Mouse (Mus musculus): ENCODE data around the gene Taldo1.

Taldo1 gene

GRCm38 (mm10) chr7:141391625-141392551 lies at the start of gene Taldo1:
Taldo1 (plus strand) TSS chr7:141392199.
- DNase-seq (ENCODE audit: low spot score in 2 of 2), result peak; percentile 80 to 96

- DNase-seq (ENCODE audit: low spot score in 2 of 2), result no peak
These were observed 48.8 kb upstream of the Taldo1 start for GRCm38 (mm10) chr7:141343230-141343629.

- DNase-seq (ENCODE audit: low spot score in 2 of 2), result no peak
These were observed 48.3 kb upstream of the Taldo1 start for GRCm38 (mm10) chr7:141343696-141344095.

GRCm38 (mm10) chr7:141344787-141345186 lies 47.2 kb upstream of the Taldo1 start:
- no peak for DNase-seq (ENCODE audit: low spot score in 2 of 2)

- DNase-seq (ENCODE audit: low spot score in 2 of 2), result no peak
These were observed 40.9 kb upstream of the Taldo1 start for GRCm38 (mm10) chr7:141351061-141351460.

- DNase-seq (ENCODE audit: low spot score in 2 of 2), result peak in 1 of 2 experiments; percentile 22
These were observed 36.9 kb upstream of the Taldo1 start for GRCm38 (mm10) chr7:141355051-141355450.

GRCm38 (mm10) chr7:141355626-141356326 lies 36.2 kb upstream of the Taldo1 start:
- DNase-seq (ENCODE audit: low spot score in 2 of 2), result peak in 1 of 2 experiments; percentile 30

GRCm38 (mm10) chr7:141356971-141357370 lies 35.0 kb upstream of the Taldo1 start:
- DNase-seq (ENCODE audit: low spot score in 2 of 2), result peak in 1 of 2 experiments; percentile 47

- no peak for DNase-seq (ENCODE audit: low spot score in 2 of 2)
These were observed 30.5 kb upstream of the Taldo1 start for GRCm38 (mm10) chr7:141361510-141361909.

- DNase-seq (ENCODE audit: low spot score in 2 of 2), result peak in 1 of 2 experiments; percentile 87
These were observed 28.8 kb upstream of the Taldo1 start for GRCm38 (mm10) chr7:141363106-141363751.

- no peak for DNase-seq (ENCODE audit: low spot score in 2 of 2)
These were observed 28.3 kb upstream of the Taldo1 start for GRCm38 (mm10) chr7:141363752-141364125.

GRCm38 (mm10) chr7:141364349-141365048 lies 27.5 kb upstream of the Taldo1 start:
- DNase-seq (ENCODE audit: low spot score in 2 of 2), result no peak

GRCm38 (mm10) chr7:141365049-141365445 lies 27.0 kb upstream of the Taldo1 start:
- DNase-seq (ENCODE audit: low spot score in 2 of 2), result peak in 1 of 2 experiments; percentile 47

- DNase-seq (ENCODE audit: low spot score in 2 of 2), result no peak
These were observed 24.6 kb upstream of the Taldo1 start for GRCm38 (mm10) chr7:141367358-141367757.

- DNase-seq (ENCODE audit: low spot score in 2 of 2), result no peak
These were observed 22.1 kb upstream of the Taldo1 start for GRCm38 (mm10) chr7:141369918-141370317.

- no peak for DNase-seq (ENCODE audit: low spot score in 2 of 2)
These were observed 19.9 kb upstream of the Taldo1 start for GRCm38 (mm10) chr7:141371942-141372595.

- no peak for DNase-seq (ENCODE audit: low spot score in 2 of 2)
These were observed 18.4 kb upstream of the Taldo1 start for GRCm38 (mm10) chr7:141373611-141374010.

GRCm38 (mm10) chr7:141374399-141374798 lies 17.6 kb upstream of the Taldo1 start:
- DNase-seq (ENCODE audit: low spot score in 2 of 2), result no peak

- DNase-seq (ENCODE audit: low spot score in 2 of 2), result no peak
These were observed 12.4 kb upstream of the Taldo1 start for GRCm38 (mm10) chr7:141379584-141379983.

GRCm38 (mm10) chr7:141381068-141381835 lies 10.7 kb upstream of the Taldo1 start:
- DNase-seq (ENCODE audit: low spot score in 2 of 2), result no peak

All from left cerebral cortex, adult 9 months (tissue).